9 mouse cellular contexts compared by ENCODE assay signal in the genomic region with DNA sequence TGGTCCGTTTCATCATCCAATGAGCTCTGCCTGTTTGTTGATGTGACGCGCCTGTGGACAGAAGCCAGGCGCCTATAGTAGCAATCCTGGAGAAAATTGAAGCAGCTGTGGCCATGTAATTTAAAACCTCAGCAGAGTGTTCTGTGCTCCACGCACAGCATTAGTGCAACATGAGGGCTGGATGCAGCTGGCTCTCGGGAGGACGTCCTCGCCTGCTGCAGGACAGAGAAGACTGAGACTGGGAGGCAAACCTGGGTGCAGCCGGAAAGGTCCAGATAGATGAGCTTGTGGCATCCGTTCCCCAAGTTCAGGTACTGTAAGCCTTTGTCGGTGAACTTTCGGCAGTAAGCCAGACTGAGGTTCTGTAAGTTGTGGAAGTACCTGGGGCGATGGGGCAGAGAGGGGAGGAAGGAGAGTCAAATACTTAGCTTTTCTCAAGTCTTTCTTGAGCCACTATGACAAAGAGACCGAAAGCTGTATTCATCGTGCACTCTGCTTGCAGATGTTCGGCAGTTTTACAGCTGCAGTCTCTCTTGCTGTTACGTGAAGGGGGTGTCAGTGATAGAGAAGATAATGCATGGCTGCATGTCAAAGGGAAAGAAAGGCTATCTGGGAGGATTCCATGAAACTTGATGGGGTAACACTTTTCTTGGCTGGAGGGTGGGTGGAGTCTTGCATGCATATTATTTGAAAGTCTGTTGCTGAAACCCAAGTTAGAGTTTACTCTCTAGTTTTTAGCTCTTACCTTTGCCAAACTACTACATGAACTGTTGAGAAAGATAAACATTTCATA. TPM values are rescaled to one million over a fixed set of nuclear protein-coding genes. Genes with fewer than 3 reads are reported as not detected.
DNase-seq lines count a peak whose midpoint lies in the region; ATAC-seq and TF ChIP-seq lines count a peak whose summit lies in the region.
"Had no signal": no experiment of that assay in that cellular context is flagged by ENCODE, and none has a peak within 500 bp of the region (broad histone marks: within the 10 kb centered on the region; RNA-seq: fewer than 3 reads in every experiment).

A gene (plus strand): TSS at position 151 of the 793 bp plus-strand sequence.

- 61% methylated on average over 17 of the region's 17 CpGs for WGBS in forebrain, postnatal 0 days
- 54% methylated on average over 17 of the region's 17 CpGs for WGBS in hindbrain, postnatal 0 days
- 59% methylated on average over 17 of the region's 17 CpGs for WGBS in midbrain, embryonic 15.5 days

- H3K36me3 ChIP-seq in forebrain, postnatal 0 days (ENCODE audit: insufficient read depth) = no peaks in the 10 kb centered on the region
- H3K36me3 ChIP-seq in hindbrain, postnatal 0 days (ENCODE audit: insufficient read depth, low read length) = no peaks in the 10 kb centered on the region
- no peaks in the 10 kb centered on the region for H3K36me3 ChIP-seq in midbrain, embryonic 15.5 days (replicated peaks)

- ATAC-seq in forebrain, postnatal 0 days = peak; percentile 70
- ATAC-seq in hindbrain, postnatal 0 days = no peak
- peak; percentile 48; the same call in 1 of the 2 replicates for ATAC-seq in midbrain, embryonic 15.5 days (replicated peaks)
- ATAC-seq in CD4-positive, CD25-positive, alpha-beta regulatory T cell, adult 4 months = no peak

- no peak for TF ChIP-seq CTCF in forebrain, postnatal 0 days (IDR thresholded peaks at IDR 0.05; ENCODE audit: low read depth)
- TF ChIP-seq CTCF in hindbrain, postnatal 0 days (IDR thresholded peaks at IDR 0.05; ENCODE audit: low read depth) = no peak

- no peaks in the 10 kb centered on the region for H3K4me1 ChIP-seq in forebrain, postnatal 0 days (ENCODE audit: insufficient read depth)
- no peaks in the 10 kb centered on the region for H3K4me1 ChIP-seq in hindbrain, postnatal 0 days (ENCODE audit: insufficient read depth, low read length)
- no peaks in the 10 kb centered on the region for H3K4me1 ChIP-seq in midbrain, embryonic 15.5 days

- DNase-seq in ovary, postnatal 10 days (ENCODE audit: low spot score) = peak; percentile 40
- DNase-seq in ovary, adult 18-20 months (ENCODE audit: low spot score) = no peak
- peak; percentile 16 for DNase-seq in forebrain, postnatal 0 days
- DNase-seq in hindbrain, postnatal 0 days (ENCODE audit: low spot score) = peak; percentile 44
- no peak for DNase-seq in right cerebral cortex, adult 2 months (ENCODE audit: low spot score in 2 of 2)
- no peak for DNase-seq in left cerebral cortex, postnatal 36 days (ENCODE audit: low spot score in 2 of 2)

- no peak within 1 kb of the TSS for H3K27ac ChIP-seq in forebrain, postnatal 0 days (ENCODE audit: low read depth, low read length)
- no peak within 1 kb of the TSS for H3K27ac ChIP-seq in hindbrain, postnatal 0 days
- H3K27ac ChIP-seq in midbrain, embryonic 15.5 days = no peak within 1 kb of the TSS
- H3K27ac ChIP-seq: liver, embryonic 14.5 days had no signal

- H3K4me3 ChIP-seq in forebrain, postnatal 0 days (ENCODE audit: low read depth, low read length) = no peak within 1 kb of the TSS
- H3K4me3 ChIP-seq in hindbrain, postnatal 0 days (ENCODE audit: low read length) = no peak within 1 kb of the TSS
- no peak within 1 kb of the TSS for H3K4me3 ChIP-seq in midbrain, embryonic 15.5 days

- no peak within 1 kb of the TSS for H3K9ac ChIP-seq in forebrain, postnatal 0 days
- no peak within 1 kb of the TSS for H3K9ac ChIP-seq in hindbrain, postnatal 0 days (replicated peaks; ENCODE audit: low read length)
- no peak within 1 kb of the TSS for H3K9ac ChIP-seq in midbrain, embryonic 15.5 days
- H3K9ac ChIP-seq: liver, embryonic 14.5 days had no signal

- H3K4me2 ChIP-seq in forebrain, postnatal 0 days (ENCODE audit: low read depth) = no peak within 1 kb of the TSS
- H3K4me2 ChIP-seq in hindbrain, postnatal 0 days (ENCODE audit: low read depth, low read length) = peak within 1 kb of the TSS; percentile 21; the same call in 1 of the 2 replicates
- H3K4me2 ChIP-seq in midbrain, embryonic 15.5 days = no peak within 1 kb of the TSS

- intact Hi-C loops in left cerebral cortex, postnatal 36 days (cut with DNase I) = no loop called here

- H3K9me3 ChIP-seq in forebrain, postnatal 0 days (ENCODE audit: low read length) = no peaks in the 10 kb centered on the region
- no peaks in the 10 kb centered on the region for H3K9me3 ChIP-seq in hindbrain, postnatal 0 days (ENCODE audit: low read length)
- no peaks in the 10 kb centered on the region for H3K9me3 ChIP-seq in midbrain, embryonic 15.5 days

- H3K27me3 ChIP-seq in forebrain, postnatal 0 days (ENCODE audit: insufficient read depth, low read length) = no peaks in the 10 kb centered on the region
- no peaks in the 10 kb centered on the region for H3K27me3 ChIP-seq in hindbrain, postnatal 0 days (ENCODE audit: insufficient read depth, low read length)
- H3K27me3 ChIP-seq in midbrain, embryonic 15.5 days (replicated peaks) = no peaks in the 10 kb centered on the region

RNA-seq across cellular contexts. Expression of the gene that starts here (rescaled TPM):
- 2.0 and 7.9 TPM in 2 replicates for total RNA-seq in forebrain, postnatal 0 days (2014; rRNA removed)
- polyA plus RNA-seq in forebrain, postnatal 0 days (2015; fragmentation: Nextera tagmentation; extraction: Ambion mirVana) = 3.1 and 4.9 TPM in 2 replicates
- 1.9 and 2.9 TPM in 2 replicates for total RNA-seq in hindbrain, postnatal 0 days (2014; rRNA removed)
- 3.3 and 3.9 TPM in 2 replicates for polyA plus RNA-seq in hindbrain, postnatal 0 days (2015; fragmentation: Nextera tagmentation; extraction: Ambion mirVana)
- polyA plus RNA-seq in midbrain, embryonic 15.5 days (2015; fragmentation: Nextera tagmentation; extraction: Ambion mirVana) = 6.7 and 9.2 TPM in 2 replicates
- not detected for polyA plus RNA-seq in CD4-positive, CD25-positive, alpha-beta regulatory T cell, adult 4 months (2017; shearing (Covaris generic))
- under 1 TPM; 0.42 to 0.43 TPM for total RNA-seq in left cerebral cortex, postnatal 36 days (2021)

Comparison
In these comparisons a context has a peak if more than half of its experiments do, and no peak if none do; other contexts are left out.
1. DNase-seq: peak in ovary, postnatal 10 days (single experiment), forebrain, postnatal 0 days (single experiment) and hindbrain, postnatal 0 days (single experiment); none in ovary, adult 18-20 months (single experiment), right cerebral cortex, adult 2 months (0 of 2) and left cerebral cortex, postnatal 36 days (0 of 2).
2. ATAC-seq: peak in forebrain, postnatal 0 days (single experiment) and midbrain, embryonic 15.5 days (single experiment); none in hindbrain, postnatal 0 days (single experiment) and CD4-positive, CD25-positive, alpha-beta regulatory T cell, adult 4 months (single experiment).